Mouse (Mus musculus): ENCODE data around the gene Ebp. TPM values are rescaled to one million over a fixed set of nuclear protein-coding genes. Genes with fewer than 3 reads are reported as not detected.
A peak's percentile ranks its signal among the peaks of the same experiment; 100 is the strongest.

Gene Ebp
- polyA plus RNA-seq (2015; fragmentation: Nextera tagmentation; extraction: Ambion mirVana) = 81.1 and 91.0 TPM in 2 replicates

DNA sequence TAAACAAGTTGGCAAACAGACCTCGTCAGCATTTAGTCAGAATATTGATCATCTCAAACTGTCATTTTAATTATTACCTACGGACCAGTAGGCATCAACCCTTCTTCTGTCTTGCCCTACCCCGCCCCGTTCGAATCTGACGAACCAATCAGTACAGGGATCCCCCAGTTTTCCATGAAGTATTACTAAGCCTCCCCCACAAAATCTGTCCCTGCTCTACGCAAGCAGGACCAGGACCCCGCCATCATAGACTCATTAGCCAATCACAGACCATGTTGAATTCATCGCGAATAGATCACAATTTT lies at the start of gene Ebp:
Gene Ebp (minus strand): TSS at position 94 of the 305 bp plus-strand sequence.
- Histone ChIP-seq H3K9ac (peak within 1 kb of the TSS; percentile 75), H3K4me1 (replicated peaks) (peaks cover 9% of the 10 kb centered on the region), H3K4me2 (peak within 1 kb of the TSS; percentile 78), H3K27me3 (no peaks in the 10 kb centered on the region), H3K4me3 (replicated peaks) (peak within 1 kb of the TSS; percentile 72), H3K36me3 (replicated peaks) (peaks cover 4% of the 10 kb centered on the region; the same call in 1 of the 2 replicates), H3K9me3 (replicated peaks) (no peaks in the 10 kb centered on the region), H3K27ac (replicated peaks) (peak within 1 kb of the TSS; percentile 84)
- 21% methylated on average over 10 of the region's 10 CpGs for WGBS (ENCODE audit: insufficient replicate concordance)
- peak; percentile 8; the same call in 1 of the 2 replicates for ATAC-seq (ENCODE audit: insufficient read depth)

DNA sequence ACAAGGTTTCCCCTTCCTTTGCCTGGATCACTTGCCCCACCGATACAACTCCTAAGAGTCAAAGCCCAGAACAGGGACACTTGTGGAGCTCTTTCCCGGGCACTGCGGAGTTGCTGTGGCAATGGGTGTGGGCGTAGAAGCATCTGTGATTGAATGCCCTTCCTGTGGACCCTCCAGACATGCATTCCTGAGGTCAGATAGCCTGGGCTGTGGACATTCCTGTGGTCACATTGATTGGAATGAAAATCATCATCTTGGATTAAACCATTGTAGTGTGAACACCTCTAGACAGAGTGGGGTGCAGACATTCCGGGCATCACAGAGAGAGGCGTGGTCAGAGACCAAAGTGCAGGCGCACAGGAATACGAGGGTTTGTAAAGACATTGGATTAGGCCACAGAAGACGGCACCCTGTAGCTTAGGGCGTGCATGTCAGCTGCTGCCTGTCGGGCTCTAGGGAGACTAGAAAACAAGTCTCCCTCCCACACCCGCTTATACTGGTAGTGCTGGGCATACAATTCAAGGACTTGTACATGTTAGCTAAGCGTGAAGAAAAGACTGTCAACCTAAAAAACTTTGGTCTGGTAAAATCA lies 45.6 kb upstream of the Ebp start:
- no peak for ATAC-seq (ENCODE audit: insufficient read depth)
- Histone ChIP-seq H3K4me2 (no peak overlapping the region), H3K27me3 (no peaks in the 10 kb centered on the region), H3K4me1 (replicated peaks) (peaks cover under 1% of the 10 kb centered on the region), H3K9me3 (replicated peaks) (no peaks in the 10 kb centered on the region), H3K27ac (replicated peaks) (no peak overlapping the region), H3K36me3 (replicated peaks) (0 out of 2 replicates have a peak, but pooled peaks cover 19% of the 10 kb centered on the region), H3K4me3 (replicated peaks) (no peak overlapping the region), H3K9ac (no peak overlapping the region)
- WGBS (ENCODE audit: insufficient replicate concordance) = 67% methylated on average over 13 of the region's 13 CpGs

DNA sequence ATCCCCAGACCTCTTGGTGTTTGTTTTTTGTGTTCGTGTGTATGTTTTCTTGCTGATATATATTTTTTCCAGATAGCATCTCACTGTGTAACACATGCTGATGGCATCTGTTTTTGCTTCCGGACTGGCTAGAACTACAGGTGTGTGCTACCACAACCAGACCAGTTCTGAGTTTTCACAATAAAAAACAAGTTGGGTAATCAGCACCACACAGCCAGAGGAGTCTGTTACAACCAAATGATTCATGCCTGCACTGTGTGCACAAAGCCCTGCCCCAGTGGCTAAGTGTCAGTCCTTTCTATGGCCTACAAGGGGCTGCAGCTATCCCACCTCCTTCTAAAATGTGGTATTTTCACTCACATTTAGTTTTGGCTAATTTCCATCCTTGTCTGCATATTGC lies 43.4 kb upstream of the Ebp start:
- H3K4me3 ChIP-seq (replicated peaks) = no peak overlapping the region
- WGBS (ENCODE audit: insufficient replicate concordance) = 76% methylated on average over 2 of the region's 2 CpGs
- 0 out of 2 replicates have a peak, but pooled peaks cover 8% of the 10 kb centered on the region for H3K36me3 ChIP-seq (replicated peaks)
- H3K27ac ChIP-seq (replicated peaks) = no peak overlapping the region
- peaks cover 12% of the 10 kb centered on the region for H3K4me1 ChIP-seq (replicated peaks)
- no peaks in the 10 kb centered on the region for H3K27me3 ChIP-seq
- ATAC-seq (ENCODE audit: insufficient read depth) = no peak
- H3K4me2 ChIP-seq = no peak overlapping the region
- H3K9ac ChIP-seq = no peak overlapping the region
- H3K9me3 ChIP-seq (replicated peaks) = no peaks in the 10 kb centered on the region

DNA sequence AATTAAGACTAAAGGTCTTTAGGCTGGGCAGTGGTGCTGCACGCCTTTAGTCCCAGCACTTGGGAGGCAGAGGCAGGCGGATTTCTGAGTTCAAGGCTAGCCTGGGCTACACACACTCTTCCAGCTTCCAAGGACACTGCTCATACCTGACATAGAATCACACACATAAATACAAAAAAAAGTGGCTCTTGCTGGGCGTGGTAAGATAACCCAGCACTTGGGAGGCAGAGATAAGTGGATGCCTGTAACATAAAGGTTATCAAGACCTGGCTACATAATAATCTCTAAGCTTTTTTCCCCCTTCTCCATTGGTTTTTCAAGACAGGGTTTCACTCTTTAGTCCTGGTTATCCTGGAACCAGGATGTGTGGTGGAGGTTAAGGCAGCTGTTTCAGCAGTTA lies 40.3 kb upstream of the Ebp start:
- Histone ChIP-seq H3K36me3 (replicated peaks) (no peaks in the 10 kb centered on the region), H3K9ac (no peak overlapping the region), H3K4me1 (replicated peaks) (peaks cover 12% of the 10 kb centered on the region), H3K4me2 (no peak overlapping the region), H3K9me3 (replicated peaks) (no peaks in the 10 kb centered on the region), H3K27ac (replicated peaks) (no peak overlapping the region), H3K4me3 (replicated peaks) (no peak overlapping the region), H3K27me3 (no peaks in the 10 kb centered on the region)
- ATAC-seq (ENCODE audit: insufficient read depth) = no peak
- 54% methylated on average over 3 of the region's 3 CpGs for WGBS (ENCODE audit: insufficient replicate concordance)

DNA sequence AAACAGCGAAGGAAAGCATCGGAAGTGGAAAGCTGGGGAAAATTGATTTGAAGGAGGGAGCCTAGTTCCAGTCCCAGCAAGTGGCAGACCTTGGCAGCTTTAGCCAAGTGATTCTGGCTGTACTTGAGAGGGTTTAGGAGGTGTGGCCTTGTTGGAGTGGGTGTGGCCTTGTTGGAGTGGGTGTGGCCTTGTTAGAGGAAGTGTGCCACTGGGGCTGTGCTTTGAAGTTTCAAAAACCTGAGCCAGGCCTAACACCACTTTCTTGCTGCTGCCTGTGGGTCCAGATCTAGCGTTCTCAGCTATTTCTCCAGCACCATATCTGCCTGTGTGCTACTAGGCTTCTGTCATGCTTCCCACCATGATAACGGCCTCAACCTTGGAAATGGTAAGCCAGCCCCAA lies 37.0 kb upstream of the Ebp start:
- H3K9me3 ChIP-seq (replicated peaks) = no peaks in the 10 kb centered on the region
- H3K36me3 ChIP-seq (replicated peaks) = no peaks in the 10 kb centered on the region
- no peak for ATAC-seq (ENCODE audit: insufficient read depth)
- no peak overlapping the region for H3K4me2 ChIP-seq
- H3K9ac ChIP-seq = no peak overlapping the region
- H3K4me3 ChIP-seq (replicated peaks) = no peak overlapping the region
- H3K27ac ChIP-seq (replicated peaks) = no peak overlapping the region
- peaks cover 12% of the 10 kb centered on the region for H3K4me1 ChIP-seq (replicated peaks)
- 65% methylated on average over 4 of the region's 4 CpGs for WGBS (ENCODE audit: insufficient replicate concordance)
- no peaks in the 10 kb centered on the region for H3K27me3 ChIP-seq

DNA sequence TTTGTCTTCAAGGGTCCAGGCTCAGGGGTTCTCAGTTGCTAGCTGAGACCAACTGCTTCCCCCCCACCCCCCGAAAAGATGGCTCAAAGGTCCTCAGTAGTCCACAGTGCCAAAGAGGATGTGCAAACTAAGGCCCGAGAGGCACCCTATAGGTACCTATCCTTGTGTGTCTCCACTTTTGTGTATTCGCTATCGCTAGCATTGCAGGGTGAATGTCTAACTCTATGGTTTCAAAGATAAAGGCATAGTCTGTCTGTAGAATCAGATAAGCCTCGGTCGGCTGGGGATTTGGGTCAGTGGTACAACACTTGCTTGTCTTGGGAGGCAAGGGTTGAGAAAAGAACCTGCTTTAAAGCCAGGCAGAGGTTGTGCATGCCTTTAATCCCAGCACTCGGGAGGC lies 30.2 kb upstream of the Ebp start:
- Histone ChIP-seq H3K36me3 (replicated peaks) (no peaks in the 10 kb centered on the region), H3K4me3 (replicated peaks) (no peak overlapping the region), H3K27me3 (no peaks in the 10 kb centered on the region), H3K4me1 (replicated peaks) (peaks cover 7% of the 10 kb centered on the region; the same call in 1 of the 2 replicates), H3K4me2 (no peak overlapping the region), H3K27ac (replicated peaks) (no peak overlapping the region), H3K9me3 (replicated peaks) (no peaks in the 10 kb centered on the region), H3K9ac (no peak overlapping the region)
- WGBS (ENCODE audit: insufficient replicate concordance) = 34% methylated on average over 7 of the region's 7 CpGs
- peak; percentile 37; the same call in 1 of the 2 replicates for ATAC-seq (ENCODE audit: insufficient read depth)

DNA sequence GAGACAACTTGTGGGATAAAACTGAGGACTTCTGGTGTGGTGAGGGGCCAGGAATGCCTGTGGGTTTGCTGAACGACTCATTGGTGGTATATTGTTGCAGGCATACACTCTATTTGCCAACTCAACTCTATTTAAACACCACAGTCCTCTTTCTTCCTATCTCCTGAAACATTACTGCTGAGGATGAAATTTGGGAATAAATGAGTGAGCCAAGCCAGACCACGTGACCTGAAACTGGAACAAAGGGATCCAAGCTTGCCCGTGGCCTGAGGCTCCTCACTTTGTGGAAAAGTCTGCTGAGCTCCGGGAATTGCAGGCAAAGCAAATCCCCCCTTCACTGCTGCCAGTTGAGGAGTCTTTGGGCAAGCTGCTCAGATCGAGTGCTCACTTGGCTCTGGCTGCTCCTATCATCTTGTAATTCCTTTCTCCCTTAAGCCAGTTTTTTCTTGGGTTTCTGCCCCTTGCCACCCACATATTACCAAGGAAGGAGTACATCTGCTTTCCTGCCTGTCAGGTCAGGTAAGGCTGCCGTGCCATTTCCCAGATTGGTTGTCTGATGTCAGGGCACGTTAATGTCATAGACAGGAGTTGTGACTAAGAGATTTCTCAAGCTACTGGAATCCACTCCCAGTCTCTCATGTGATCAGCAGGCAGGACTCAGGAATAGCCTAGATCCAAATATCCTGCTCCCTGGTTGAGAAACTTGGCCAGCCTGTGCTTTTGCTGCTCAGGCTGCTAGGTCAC lies 29.5 kb upstream of the Ebp start:
- H3K4me1 ChIP-seq (replicated peaks) = peaks cover 7% of the 10 kb centered on the region; the same call in 1 of the 2 replicates
- no peaks in the 10 kb centered on the region for H3K27me3 ChIP-seq
- ATAC-seq (ENCODE audit: insufficient read depth) = no peak
- H3K4me2 ChIP-seq = no peak overlapping the region
- H3K9me3 ChIP-seq (replicated peaks) = no peaks in the 10 kb centered on the region
- no peak overlapping the region for H3K4me3 ChIP-seq (replicated peaks)
- H3K36me3 ChIP-seq (replicated peaks) = no peaks in the 10 kb centered on the region
- WGBS (ENCODE audit: insufficient replicate concordance) = 45% methylated on average over 7 of the region's 7 CpGs
- no peak overlapping the region for H3K9ac ChIP-seq
- H3K27ac ChIP-seq (replicated peaks) = no peak overlapping the region

DNA sequence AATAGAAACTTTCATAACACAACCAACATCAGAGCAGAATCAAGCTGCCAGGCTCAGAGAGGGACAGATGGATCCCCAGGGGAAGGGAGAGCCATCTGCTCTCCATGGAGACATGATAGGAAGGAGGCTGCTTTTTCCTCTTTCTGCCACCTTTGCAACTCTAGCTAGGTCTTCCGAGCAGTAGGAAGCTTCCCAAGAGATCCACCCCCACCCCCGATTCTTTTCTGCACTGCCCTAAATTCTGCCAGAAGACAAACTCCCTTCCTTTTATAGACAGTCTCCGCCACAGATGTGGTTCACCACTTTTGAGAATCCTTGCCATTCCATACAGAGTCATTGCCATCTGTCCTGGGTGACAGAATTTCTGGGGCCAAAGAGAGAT lies 29.0 kb upstream of the Ebp start:
- no peak overlapping the region for H3K4me3 ChIP-seq (replicated peaks)
- no peak overlapping the region for H3K9ac ChIP-seq
- H3K27ac ChIP-seq (replicated peaks) = no peak overlapping the region
- no peak for ATAC-seq (ENCODE audit: insufficient read depth)
- peaks cover 7% of the 10 kb centered on the region; the same call in 1 of the 2 replicates for H3K4me1 ChIP-seq (replicated peaks)
- no peaks in the 10 kb centered on the region for H3K9me3 ChIP-seq (replicated peaks)
- no peaks in the 10 kb centered on the region for H3K36me3 ChIP-seq (replicated peaks)
- 53% methylated on average over 3 of the region's 3 CpGs for WGBS (ENCODE audit: insufficient replicate concordance)
- H3K27me3 ChIP-seq = no peaks in the 10 kb centered on the region
- H3K4me2 ChIP-seq = no peak overlapping the region

DNA sequence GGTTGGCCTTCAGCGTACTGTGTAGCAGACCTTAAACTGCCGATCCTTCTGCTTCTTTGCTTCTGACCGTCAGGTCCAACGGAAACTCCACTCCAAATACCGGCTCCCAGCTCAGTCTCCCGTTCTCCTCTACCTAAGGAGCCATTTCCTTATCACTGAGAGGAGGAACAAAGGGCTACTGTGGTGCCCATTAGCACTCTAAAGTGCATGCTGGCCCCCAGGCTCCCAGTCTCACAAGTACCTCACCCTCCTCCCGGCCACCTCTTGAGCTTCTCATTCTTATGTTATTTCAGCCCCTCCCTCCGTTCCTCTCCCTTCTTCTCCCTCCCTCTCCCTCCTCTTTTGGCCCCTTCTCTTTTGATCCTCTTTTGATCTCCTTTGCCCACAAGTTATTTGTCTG lies 26.3 kb upstream of the Ebp start:
- Histone ChIP-seq H3K4me3 (replicated peaks) (no peak overlapping the region), H3K4me2 (no peak overlapping the region), H3K36me3 (replicated peaks) (no peaks in the 10 kb centered on the region), H3K9ac (no peak overlapping the region), H3K9me3 (replicated peaks) (no peaks in the 10 kb centered on the region), H3K27ac (replicated peaks) (no peak overlapping the region), H3K4me1 (replicated peaks) (peaks cover 7% of the 10 kb centered on the region; the same call in 1 of the 2 replicates), H3K27me3 (no peaks in the 10 kb centered on the region)
- no peak for ATAC-seq (ENCODE audit: insufficient read depth)
- 38% methylated on average over 8 of the region's 8 CpGs for WGBS (ENCODE audit: insufficient replicate concordance)

DNA sequence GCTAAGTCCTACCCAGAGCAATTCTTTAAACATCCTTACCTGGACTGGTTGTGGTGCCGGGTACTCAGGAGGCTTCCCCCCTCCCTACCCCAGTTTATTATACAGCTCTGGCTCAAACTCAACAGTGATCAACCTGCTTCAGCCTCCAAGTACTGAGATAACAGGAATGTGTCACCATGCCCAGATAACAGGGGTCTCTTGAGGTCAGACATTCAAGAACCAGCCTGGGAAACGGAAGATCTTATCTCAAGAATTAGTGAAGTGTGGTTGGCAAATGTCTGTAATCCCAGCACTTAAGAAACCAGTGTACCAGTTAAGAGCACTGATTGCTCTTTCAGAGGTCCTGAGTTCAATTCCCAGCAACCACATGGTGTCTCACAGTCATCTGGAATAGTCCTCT lies 24.8 kb upstream of the Ebp start:
- H3K9ac ChIP-seq = no peak overlapping the region
- no peak overlapping the region for H3K27ac ChIP-seq (replicated peaks)
- ATAC-seq (ENCODE audit: insufficient read depth) = no peak
- no peak overlapping the region for H3K4me2 ChIP-seq
- H3K27me3 ChIP-seq = no peaks in the 10 kb centered on the region
- WGBS (ENCODE audit: insufficient replicate concordance) = 30% methylated on average over 2 of the region's 2 CpGs
- H3K4me3 ChIP-seq (replicated peaks) = no peak overlapping the region
- H3K4me1 ChIP-seq (replicated peaks) = peaks cover 2% of the 10 kb centered on the region; the same call in 1 of the 2 replicates
- no peaks in the 10 kb centered on the region for H3K9me3 ChIP-seq (replicated peaks)
- no peaks in the 10 kb centered on the region for H3K36me3 ChIP-seq (replicated peaks)

DNA sequence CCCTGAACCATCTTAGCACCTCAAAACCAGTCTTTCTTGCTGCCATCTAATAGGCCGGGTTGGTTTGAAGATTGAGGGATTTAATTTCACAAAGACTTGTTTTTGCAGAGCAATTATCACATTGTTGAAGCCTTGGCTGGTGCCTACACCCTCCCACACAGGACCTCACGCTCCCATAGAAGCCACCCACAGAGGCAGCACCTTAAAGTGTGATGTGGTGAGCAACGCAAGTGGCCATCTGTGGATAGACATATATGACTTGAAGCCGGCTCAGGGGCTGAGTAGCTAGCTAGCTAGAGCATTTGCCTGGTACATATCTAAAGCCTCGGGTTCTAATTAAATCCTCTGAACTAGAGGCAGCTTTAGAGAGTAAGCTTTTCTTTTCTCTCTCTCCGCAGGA lies 24.1 kb upstream of the Ebp start:
- no peak for ATAC-seq (ENCODE audit: insufficient read depth)
- Histone ChIP-seq H3K27me3 (no peaks in the 10 kb centered on the region), H3K36me3 (replicated peaks) (no peaks in the 10 kb centered on the region), H3K9ac (no peak overlapping the region), H3K4me3 (replicated peaks) (no peak overlapping the region), H3K27ac (replicated peaks) (no peak overlapping the region), H3K4me1 (replicated peaks) (no peaks in the 10 kb centered on the region), H3K9me3 (replicated peaks) (no peaks in the 10 kb centered on the region), H3K4me2 (no peak overlapping the region)
- WGBS (ENCODE audit: insufficient replicate concordance) = 42% methylated on average over 6 of the region's 6 CpGs
